Mouse (Mus musculus) liver, postnatal 0 days (tissue): ENCODE measurements around the gene Tbx5. TPM values are rescaled to one million over a fixed set of nuclear protein-coding genes. Genes with fewer than 3 reads are reported as not detected.
"Not testable (repeated sequence)": the region's sequence is repeated elsewhere in the genome, so short reads cannot be mapped to it uniquely, and the experiment has no call there.

Experiments used
- ATAC-seq: fragments of 200-750 bp; cut with Nextera tagmentation; 2 replicates; pipeline ENCODE4 v1.8.0; 2017; ENCODE audit warnings: mild to moderate bottlenecking, moderate library complexity
- DNase-seq: peaks from one replicate; pipeline ENCODE4 v3.0.0-alpha.2; 2016
- H3K27ac ChIP-seq: fragments of 300-500 bp; sonication (generic); 2 replicates; pipeline ENCODE4 v1.5.1; 2014; ENCODE audit warnings: antibody characterized with exemption, moderate library complexity, mild to moderate bottlenecking, low read depth
- H3K27me3 ChIP-seq: fragments of 300-500 bp; sonication (generic); 2 replicates; pipeline ENCODE4 v1.6.1; 2014; ENCODE audit warnings: low read length, control low read depth, mixed read lengths; ENCODE audit not compliant: insufficient read depth
- H3K36me3 ChIP-seq: fragments of 300-500 bp; sonication (generic); replicated peaks from 2 replicates; pipeline ENCODE4 v1.6.1; 2014; ENCODE audit warnings: mild to moderate bottlenecking, control low read depth, low read length, moderate library complexity, mixed read lengths; ENCODE audit not compliant: insufficient read depth
- H3K4me1 ChIP-seq: fragments of 300-500 bp; sonication (generic); 2 replicates; pipeline ENCODE4 v1.6.1; 2014; ENCODE audit warnings: antibody characterized with exemption, mild to moderate bottlenecking, control low read depth; ENCODE audit not compliant: insufficient read depth
- H3K4me2 ChIP-seq: fragments of 300-500 bp; sonication (generic); 2 replicates; pipeline ENCODE4 v1.6.1; 2014; ENCODE audit warnings: low read depth, mild to moderate bottlenecking, low read length, moderate library complexity, mixed read lengths
- H3K4me3 ChIP-seq: fragments of 300-500 bp; sonication (generic); 2 replicates; pipeline ENCODE4 v1.5.1; 2014; ENCODE audit warnings: low read depth, low read length
- H3K9ac ChIP-seq: fragments of 300-500 bp; sonication (generic); replicated peaks from 2 replicates; pipeline ENCODE4 v1.6.1; 2014; ENCODE audit warnings: mild to moderate bottlenecking, moderate library complexity
- H3K9me3 ChIP-seq: fragments of 300-500 bp; sonication (generic); 2 replicates; pipeline ENCODE4 v1.6.1; 2016; ENCODE audit warnings: mild to moderate bottlenecking, control low read depth, low read length, mixed read lengths
- CTCF ChIP-seq: sonication (generic); IDR thresholded peaks from 2 replicates; pipeline ENCODE4 v1.5.1; 2016; ENCODE audit warnings: antibody characterized with exemption, low read depth
- EP300 ChIP-seq: IDR thresholded peaks from 2 replicates; pipeline ENCODE4 v1.6.1; 2016; ENCODE audit warnings: antibody characterized with exemption, low read depth, mild to moderate bottlenecking
- WGBS: fragments of 180-500 bp; shearing (Covaris S2); extraction: QIAGEN DNeasy Blood & Tissue Kit; methylation state at CpG from one replicate; pipeline ENCODE4 v1.1.7; 2014; ENCODE audit not compliant: insufficient replicate concordance; 5-methylcytosine and 5-hydroxymethylcytosine counted together
- polyA plus RNA-seq: library from polyadenylated mRNA; unstranded; fragments of >200 nt; fragmentation: Nextera tagmentation; extraction: Ambion mirVana; gene quantifications from 2 replicates; pipeline ENCODE4 v1.2.1, GENCODE M21; 2015

Gene Tbx5
- polyA plus RNA-seq, 1 experiment from 2014 or later = not detected

DNA sequence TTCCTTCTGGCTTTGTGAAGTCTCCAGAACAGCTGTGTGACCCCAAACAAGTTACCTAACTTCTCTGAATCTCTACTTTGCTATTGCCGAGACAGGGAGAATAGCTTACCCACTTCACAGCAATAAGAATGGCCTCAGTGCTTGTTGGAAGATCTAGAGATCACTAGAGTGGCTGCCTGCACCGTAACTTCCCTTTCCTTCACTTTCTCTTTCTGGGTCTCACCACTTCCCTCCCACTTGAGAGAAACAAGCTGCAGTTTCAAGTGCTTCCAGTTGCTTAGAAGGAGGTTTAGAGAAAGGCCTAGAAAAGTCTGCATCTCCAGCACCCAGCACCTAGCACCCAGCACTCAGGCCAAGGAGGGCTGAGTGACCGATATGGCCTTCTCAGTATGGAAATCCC, 64.1 kb downstream of the Tbx5 start:
- H3K9me3 ChIP-seq = no peaks in the 10 kb centered on the region
- ATAC-seq = no peak
- no peak for TF ChIP-seq CTCF
- no peak for TF ChIP-seq EP300
- H3K4me2 ChIP-seq = no peak overlapping the region
- H3K36me3 ChIP-seq = no peaks in the 10 kb centered on the region
- no peak overlapping the region for H3K9ac ChIP-seq
- WGBS = 38% methylated on average over 3 of the region's 3 CpGs
- H3K27ac ChIP-seq = no peak overlapping the region
- no peaks in the 10 kb centered on the region for H3K27me3 ChIP-seq
- no peak overlapping the region for H3K4me3 ChIP-seq
- no peak for DNase-seq
- H3K4me1 ChIP-seq = no peaks in the 10 kb centered on the region

DNA sequence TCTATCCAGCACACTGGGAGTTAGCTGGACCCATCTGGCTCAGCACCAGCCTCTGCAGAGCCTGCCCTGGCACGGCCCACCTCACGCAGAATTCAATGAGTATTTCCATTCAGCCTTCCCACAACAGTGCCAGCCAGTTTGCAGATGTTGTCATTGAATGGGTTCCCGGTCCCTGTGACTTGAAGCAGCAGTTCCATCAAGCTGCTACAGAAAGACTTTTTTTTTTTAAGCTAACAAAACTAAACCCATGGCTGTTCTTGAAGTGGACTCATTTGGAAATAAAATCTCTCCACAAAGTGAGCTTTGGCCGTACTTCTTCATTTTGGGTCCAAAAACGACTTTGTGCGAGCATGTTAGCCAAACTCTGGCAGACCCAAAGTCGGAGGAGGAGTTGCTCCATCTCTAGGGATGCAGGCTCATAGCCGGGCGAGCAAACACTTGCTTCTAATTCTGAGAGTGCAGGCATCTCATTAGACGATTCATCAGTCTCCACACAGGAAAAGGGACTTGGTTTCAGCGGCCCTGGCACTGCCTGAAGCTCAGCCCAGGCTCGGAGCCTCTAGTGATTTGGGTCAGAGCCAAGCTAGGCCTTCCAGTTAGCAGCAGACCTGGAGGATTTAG, 84.2 kb downstream of the Tbx5 start:
- WGBS = 62% methylated on average over 12 of the region's 12 CpGs
- TF ChIP-seq EP300 = no peak
- no peak for TF ChIP-seq CTCF
- H3K4me1 ChIP-seq = no peaks in the 10 kb centered on the region
- H3K27ac ChIP-seq = no peak overlapping the region
- H3K9me3 ChIP-seq = no peaks in the 10 kb centered on the region
- no peak overlapping the region for H3K9ac ChIP-seq
- no peak for DNase-seq
- H3K4me2 ChIP-seq = no peak overlapping the region
- no peaks in the 10 kb centered on the region for H3K27me3 ChIP-seq
- no peak for ATAC-seq
- H3K36me3 ChIP-seq = no peaks in the 10 kb centered on the region
- H3K4me3 ChIP-seq = no peak overlapping the region

DNA sequence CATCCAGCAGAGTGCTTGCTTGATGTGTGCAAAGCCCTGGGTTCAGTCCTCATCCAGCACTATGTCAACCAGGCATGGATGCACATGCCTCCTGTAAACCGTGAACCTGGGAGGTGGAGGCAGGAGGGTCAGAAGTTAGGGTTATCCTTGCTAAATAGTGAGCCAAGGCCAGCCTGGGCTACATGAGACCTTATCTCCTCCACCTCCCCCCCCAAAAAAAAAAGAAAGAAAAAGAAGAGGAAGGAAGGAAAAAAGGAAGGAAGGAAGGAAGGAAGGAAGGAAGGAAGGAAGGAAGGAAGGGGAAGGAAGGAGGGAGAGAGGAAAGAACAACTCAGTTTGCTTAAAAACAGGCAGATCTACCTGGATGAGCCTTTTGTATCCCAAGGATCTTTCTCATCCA, 85.9 kb downstream of the Tbx5 start:
- H3K27me3 ChIP-seq, DNase-seq, H3K36me3 ChIP-seq, H3K27ac ChIP-seq, H3K9me3 ChIP-seq, H3K4me2 ChIP-seq, H3K4me1 ChIP-seq, H3K4me3 ChIP-seq, H3K9ac ChIP-seq, ATAC-seq: not testable (repeated sequence)
- WGBS = 77% methylated on average over 1 of the region's 1 CpGs

DNA sequence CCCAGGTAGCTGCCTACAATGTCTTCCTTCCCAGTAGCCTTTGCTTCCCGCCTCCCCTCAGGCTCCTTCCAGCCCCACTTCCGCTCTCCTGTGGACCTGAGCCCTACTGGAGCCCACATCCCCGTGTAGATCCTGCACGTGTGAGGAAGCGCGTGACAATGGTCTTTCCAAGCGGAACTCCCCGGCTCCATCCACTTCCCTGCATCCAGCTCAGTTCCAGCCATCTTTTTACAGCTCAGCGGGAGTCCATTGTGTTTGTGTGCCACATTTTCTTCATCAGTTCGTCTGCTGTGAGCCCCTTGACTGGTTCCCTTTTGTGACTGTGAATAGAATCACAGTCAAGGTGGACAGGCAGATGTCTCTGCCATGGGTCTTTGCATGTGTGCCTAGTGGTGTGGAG, 88.5 kb downstream of the Tbx5 start:
- H3K27me3 ChIP-seq = no peaks in the 10 kb centered on the region
- no peaks in the 10 kb centered on the region for H3K36me3 ChIP-seq
- no peak overlapping the region for H3K27ac ChIP-seq
- ATAC-seq (no peak), DNase-seq (no peak)
- WGBS = 76% methylated on average over 10 of the region's 10 CpGs
- H3K9ac ChIP-seq = no peak overlapping the region
- no peaks in the 10 kb centered on the region for H3K4me1 ChIP-seq
- no peak for TF ChIP-seq CTCF
- TF ChIP-seq EP300 = no peak
- H3K4me2 ChIP-seq = no peak overlapping the region
- no peaks in the 10 kb centered on the region for H3K9me3 ChIP-seq
- H3K4me3 ChIP-seq = no peak overlapping the region

DNA sequence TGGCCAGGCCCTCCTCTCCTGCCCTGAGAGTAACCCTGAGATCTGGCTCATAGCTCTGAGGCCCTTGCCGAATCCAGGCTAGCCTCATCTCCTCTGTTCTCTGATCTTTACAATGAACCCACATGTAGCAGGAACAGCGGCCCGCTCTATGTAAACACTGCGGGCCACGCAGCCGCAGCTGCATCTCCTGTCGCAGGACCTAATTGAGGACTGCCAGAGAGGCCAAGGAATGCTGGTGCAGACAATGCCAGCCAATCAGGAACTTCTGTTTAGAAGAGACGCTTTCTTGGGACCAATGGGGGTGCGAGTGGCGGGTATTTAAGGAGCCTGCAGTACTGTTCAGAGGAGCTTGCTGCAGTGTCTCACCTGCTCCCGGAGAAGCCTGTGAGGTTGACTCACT, 89.8 kb downstream of the Tbx5 start:
- no peak for DNase-seq
- Histone ChIP-seq H3K4me2 (no peak overlapping the region), H3K36me3 (no peaks in the 10 kb centered on the region), H3K27ac (no peak overlapping the region), H3K4me3 (no peak overlapping the region), H3K4me1 (no peaks in the 10 kb centered on the region), H3K9ac (no peak overlapping the region), H3K27me3 (no peaks in the 10 kb centered on the region), H3K9me3 (no peaks in the 10 kb centered on the region)
- 34% methylated on average over 11 of the region's 11 CpGs for WGBS
- no peak for TF ChIP-seq CTCF
- TF ChIP-seq EP300 = no peak
- ATAC-seq = no peak

Other genes with a start within 250 kb of the Tbx5 start
- gene Tbx3, start 162.0 kb upstream of the Tbx5 start, polyA plus RNA-seq = 2.8 and 4.2 TPM in 2 replicates